Mouse (Mus musculus) urinary bladder, postnatal 10 days (tissue): Measurements from ENCODE around the gene Naaladl2.

Source experiments
- DNase-seq: peaks from one replicate; pipeline ENCODE4 v3.0.0; 2022; ENCODE audit warnings: low spot score

Naaladl2 gene

GRCm38 (mm10) chr3:24670500-24670899 lies 473.6 kb downstream of the Naaladl2 start:
- DNase-seq: no peak

GRCm38 (mm10) chr3:24668052-24668916 lies 475.8 kb downstream of the Naaladl2 start:
- no peak for DNase-seq

DNA sequence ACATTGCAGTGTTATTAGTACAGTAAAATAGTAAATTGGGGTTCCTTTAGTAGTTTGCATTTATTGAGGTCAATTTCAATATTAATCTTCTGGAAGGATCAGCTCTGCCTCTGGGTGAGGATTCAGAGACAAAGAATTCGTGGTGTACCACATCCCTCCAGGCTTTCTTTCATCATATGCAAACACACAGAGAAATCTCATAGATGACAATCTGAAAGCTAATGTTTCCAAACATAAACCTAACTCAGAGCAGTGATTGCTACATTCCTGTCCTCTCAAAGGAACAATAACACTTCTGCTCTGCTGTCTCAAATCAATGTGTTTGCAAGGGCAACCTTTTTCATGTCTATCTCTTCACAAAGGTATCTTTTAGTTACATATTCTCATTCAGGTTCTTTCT lies 478.7 kb downstream of the Naaladl2 start:
- no peak for DNase-seq

GRCm38 (mm10) chr3:24663749-24664148 lies 480.3 kb downstream of the Naaladl2 start:
- no peak for DNase-seq

DNA sequence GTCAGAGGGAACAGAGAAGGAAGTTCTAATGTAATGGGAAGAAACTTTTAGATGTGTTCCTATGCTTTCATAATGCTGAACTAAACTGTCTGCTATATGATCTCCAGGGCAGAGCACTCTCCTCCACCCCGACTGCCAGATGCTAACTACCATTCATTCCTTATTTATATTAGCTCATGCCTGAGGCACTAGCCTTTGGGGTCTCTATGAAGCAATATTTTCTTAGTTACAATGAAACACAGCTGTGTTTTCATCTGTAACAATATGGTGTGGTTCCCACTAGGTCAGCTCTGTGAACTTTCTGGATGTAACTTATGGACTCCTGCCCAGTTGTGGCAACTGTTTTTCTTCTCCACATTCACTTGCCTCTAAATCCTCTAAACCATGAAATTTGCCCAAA lies 514.0 kb downstream of the Naaladl2 start:
- DNase-seq: no peak

GRCm38 (mm10) chr3:24605485-24605884 lies 538.6 kb downstream of the Naaladl2 start:
- DNase-seq: no peak

- DNase-seq: no peak
Measured at GRCm38 (mm10) chr3:24604791-24605320, 539.2 kb downstream of the Naaladl2 start.

DNA sequence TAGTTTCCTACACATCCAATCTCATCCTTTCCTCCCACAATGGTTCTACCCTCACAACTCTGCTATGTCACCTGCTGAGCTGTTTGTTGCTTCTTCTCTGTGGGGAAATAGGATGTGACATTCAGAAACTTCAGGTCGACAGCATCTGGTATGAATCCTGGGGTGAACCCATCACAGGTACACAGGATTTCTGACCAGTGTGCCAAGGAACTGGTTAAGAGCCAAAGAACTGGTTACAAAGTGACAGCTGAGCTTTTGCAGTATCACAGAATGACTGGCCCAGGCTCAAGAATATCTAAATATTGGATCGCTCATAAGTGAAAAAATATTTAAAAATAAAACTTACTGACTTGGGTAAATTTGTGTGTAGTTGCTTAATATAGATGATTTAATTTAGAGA lies 548.6 kb downstream of the Naaladl2 start:
- no peak for DNase-seq

- no peak for DNase-seq
Measured at GRCm38 (mm10) chr3:24556617-24557016, 587.4 kb downstream of the Naaladl2 start.

GRCm38 (mm10) chr3:24553701-24554100 lies 590.4 kb downstream of the Naaladl2 start:
- DNase-seq: no peak

DNA sequence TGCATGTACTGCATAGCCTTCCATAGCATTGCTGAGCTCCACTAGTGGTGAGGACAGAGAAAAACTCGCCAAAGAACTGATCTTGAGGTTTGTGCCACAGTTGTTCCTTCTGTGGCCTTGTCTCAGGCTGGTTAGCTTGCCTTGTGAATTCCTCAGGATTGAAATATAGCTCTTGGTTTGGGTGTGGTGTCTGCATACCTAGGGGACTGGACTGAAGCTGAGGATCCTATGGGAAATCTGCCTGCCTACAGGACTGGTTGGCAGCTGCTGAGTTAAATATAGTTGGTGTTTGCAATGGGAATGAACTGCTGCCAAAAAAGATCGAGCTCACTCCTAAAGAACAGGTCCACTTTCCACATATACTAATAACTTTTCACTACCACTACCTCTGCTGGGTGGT lies 591.4 kb downstream of the Naaladl2 start:
- no peak for DNase-seq

- DNase-seq: no peak
Measured at GRCm38 (mm10) chr3:24533775-24534458, 610.1 kb downstream of the Naaladl2 start.

GRCm38 (mm10) chr3:24514918-24515317 lies 629.1 kb downstream of the Naaladl2 start:
- no peak for DNase-seq

DNA sequence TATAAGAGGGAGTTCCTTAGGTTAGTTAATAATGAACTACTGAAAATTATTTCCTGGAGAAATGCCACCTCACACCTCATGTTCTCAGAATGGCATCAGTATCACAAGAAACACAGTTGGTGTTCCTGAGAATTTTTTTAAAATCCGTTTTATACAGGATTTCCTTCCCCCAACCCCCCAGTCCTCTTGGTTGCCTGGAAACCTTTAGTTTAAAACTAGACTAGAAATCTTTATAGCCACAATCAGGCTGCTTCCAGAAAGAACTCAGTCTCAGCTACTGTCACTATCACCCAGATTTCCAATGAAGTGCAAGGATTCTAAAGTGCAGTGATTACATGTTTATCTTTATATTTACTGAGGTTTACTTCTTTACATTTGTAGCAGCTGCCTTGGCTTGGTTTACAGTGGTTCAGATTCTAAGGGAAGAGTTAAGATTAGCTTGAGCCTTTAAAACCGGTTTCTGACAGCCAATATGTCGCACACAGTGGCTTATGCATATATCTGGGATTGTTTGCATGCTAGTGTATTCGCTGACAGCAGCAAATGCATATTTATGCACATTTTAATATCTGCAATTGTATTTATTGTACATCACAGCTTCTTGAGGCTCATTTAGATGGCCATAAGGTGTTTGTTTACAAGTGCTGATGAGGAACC lies 657.5 kb downstream of the Naaladl2 start:
- DNase-seq: no peak

- no peak for DNase-seq
Measured at GRCm38 (mm10) chr3:24463941-24464340, 680.1 kb downstream of the Naaladl2 start.

GRCm38 (mm10) chr3:24440621-24441020 lies 703.4 kb downstream of the Naaladl2 start:
- no peak for DNase-seq

DNA sequence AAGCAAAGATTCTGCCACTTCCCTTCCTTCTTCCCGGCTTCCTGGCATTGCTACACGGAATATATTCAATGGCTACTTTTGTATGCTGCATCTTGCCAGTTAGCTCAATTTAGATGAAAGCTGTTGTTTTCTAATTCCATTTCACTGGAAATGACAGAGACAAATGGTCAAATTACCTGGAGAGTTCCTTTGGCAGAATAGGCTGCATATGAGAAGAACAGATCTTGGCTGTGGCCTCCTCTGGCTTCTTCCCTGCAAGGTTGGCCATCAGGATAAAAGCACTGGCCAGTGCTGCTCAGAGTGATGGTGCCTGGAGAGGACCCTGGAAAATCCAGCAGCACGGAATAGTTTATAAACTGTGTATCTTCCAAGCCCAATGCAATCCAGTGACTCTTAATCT lies 711.3 kb downstream of the Naaladl2 start:
- no peak for DNase-seq

- no peak for DNase-seq
Measured at GRCm38 (mm10) chr3:24391737-24392136, 752.3 kb downstream of the Naaladl2 start.

DNA sequence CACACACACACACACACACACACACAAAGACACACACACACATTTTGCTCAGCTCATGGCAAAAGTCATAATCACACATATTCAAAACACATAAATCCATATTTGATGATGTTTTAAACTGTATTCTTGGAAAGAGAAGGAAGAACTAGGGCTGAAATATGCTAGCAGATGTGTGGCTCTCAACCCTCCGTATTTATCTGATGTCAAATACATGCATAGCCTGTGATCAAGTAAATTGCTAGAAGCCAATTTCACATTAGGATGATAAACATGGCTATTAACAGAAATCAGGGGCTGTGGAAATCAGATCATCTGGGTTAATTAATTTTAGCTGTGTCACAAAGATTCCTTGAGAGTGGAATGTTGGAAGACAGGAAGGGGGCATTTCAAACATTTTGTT lies 752.8 kb downstream of the Naaladl2 start:
- no peak for DNase-seq

GRCm38 (mm10) chr3:24355010-24355409 lies 789.1 kb downstream of the Naaladl2 start:
- no peak for DNase-seq

GRCm38 (mm10) chr3:24321489-24322405 lies 822.3 kb downstream of the Naaladl2 start:
- DNase-seq: no peak
